Mouse (Mus musculus) myocyte (in vitro differentiated cells): ENCODE measurements around the gene Cacna1g. TPM values are rescaled to one million over a fixed set of nuclear protein-coding genes. Genes with fewer than 3 reads are reported as not detected.

Experiments used
- H3K27me3 ChIP-seq: one replicate; pipeline ENCODE4 v1.6.1; 2011; ENCODE audit not compliant: control insufficient read depth, insufficient read depth, insufficient read length
- H3K36me3 ChIP-seq: one replicate; pipeline ENCODE4 v1.6.1; 2011; ENCODE audit not compliant: control insufficient read depth, insufficient read depth
- H3K4me2 ChIP-seq: one replicate; pipeline ENCODE4 v1.6.1; 2011; ENCODE audit warnings: low read depth, control low read depth
- H3K4me3 ChIP-seq: one replicate; pipeline ENCODE4 v1.5.1; 2011; ENCODE audit warnings: mild to moderate bottlenecking, control low read depth, moderate library complexity
- H3K79me2 ChIP-seq: one replicate; pipeline ENCODE4 v1.6.1; 2011; ENCODE audit not compliant: control insufficient read depth, insufficient read depth
- H3ac ChIP-seq: one replicate; pipeline ENCODE4 v1.6.1; 2011; ENCODE audit not compliant: control insufficient read depth, insufficient read length
- CEBPB ChIP-seq: IDR thresholded peaks from 2 replicates; pipeline ENCODE4 v1.6.1; 2011; ENCODE audit warnings: mild to moderate bottlenecking, moderate library complexity; ENCODE audit not compliant: poor library complexity, insufficient read depth, severe bottlenecking
- E2F4 ChIP-seq: IDR thresholded peaks from one replicate; pipeline ENCODE4 v1.6.1; 2011; ENCODE audit warnings: mild to moderate bottlenecking, control low read depth, moderate library complexity; ENCODE audit not compliant: insufficient read depth
- MAX ChIP-seq: IDR thresholded peaks from one replicate; pipeline ENCODE4 v1.6.1; 2011; ENCODE audit warnings: low read depth, mild to moderate bottlenecking, control low read depth
- MYOD1 ChIP-seq, 3 experiments: IDR thresholded peaks; one replicate each; pipeline ENCODE4 v1.6.1; 2011; ENCODE audit warnings: control low read depth in 2 of 3, low read depth in 2 of 3, mild to moderate bottlenecking in 2 of 3, moderate library complexity in 1 of 3; ENCODE audit not compliant: insufficient read length in 2 of 3, control insufficient read depth in 1 of 3
- MYOG ChIP-seq, 3 experiments: IDR thresholded peaks; one replicate each; pipeline ENCODE4 v1.6.1; 2011; ENCODE audit warnings: control low read depth in 2 of 3, low read depth in 2 of 3, mild to moderate bottlenecking in 2 of 3; ENCODE audit not compliant: insufficient read length in 2 of 3, control insufficient read depth in 1 of 3, insufficient read depth in 1 of 3
- POLR2A ChIP-seq: IDR thresholded peaks from one replicate; pipeline ENCODE4 v1.6.1; 2011; ENCODE audit warnings: low read depth, mild to moderate bottlenecking, control low read depth, moderate library complexity; ENCODE audit not compliant: insufficient read length
- POLR2AphosphoS2 ChIP-seq: IDR thresholded peaks from one replicate; pipeline ENCODE4 v1.6.1; 2011; ENCODE audit warnings: low read depth, control low read depth; ENCODE audit not compliant: insufficient read length
- REST ChIP-seq: IDR thresholded peaks from one replicate; pipeline ENCODE4 v1.6.1; 2011; ENCODE audit warnings: mild to moderate bottlenecking, control low read depth, moderate library complexity; ENCODE audit not compliant: insufficient read depth, insufficient read length
- SRF ChIP-seq: IDR thresholded peaks from one replicate; pipeline ENCODE4 v1.6.1; 2011; ENCODE audit warnings: low read depth; ENCODE audit not compliant: control insufficient read depth, insufficient read length
- TCF12 ChIP-seq: IDR thresholded peaks from one replicate; pipeline ENCODE4 v1.6.1; 2011; ENCODE audit warnings: mild to moderate bottlenecking, control low read depth; ENCODE audit not compliant: poor library complexity, insufficient read depth, severe bottlenecking
- TCF3 ChIP-seq: IDR thresholded peaks from one replicate; pipeline ENCODE4 v1.6.1; 2011; ENCODE audit warnings: low read depth, control low read depth; ENCODE audit not compliant: insufficient read length
- USF1 ChIP-seq: IDR thresholded peaks from one replicate; pipeline ENCODE4 v1.6.1; 2011; ENCODE audit warnings: low read depth, mild to moderate bottlenecking, control low read depth, moderate library complexity
- polyA plus RNA-seq: library from polyadenylated mRNA; unstranded; fragments of >200 nt; fragmentation: generic; extraction: Trizol; gene quantifications from one replicate; pipeline ENCODE4 v1.2.1, GENCODE M21; 2012; ENCODE audit warnings: missing spikeins

Cacna1g gene
- polyA plus RNA-seq, 1 experiment: 0.05 TPM

- Histone ChIP-seq H3K27me3 (peaks cover 39% of the 10 kb centered on the region), H3K36me3 (no peaks in the 10 kb centered on the region), H3K4me2 (peak overlapping the region; percentile 21), H3K79me2 (no peaks in the 10 kb centered on the region), H3ac (no peak overlapping the region), H3K4me3 (no peak overlapping the region)
- no peak for TF ChIP-seq SRF
- no peak for TF ChIP-seq POLR2AphosphoS2
- TF ChIP-seq MYOG (IDR thresholded peaks at IDR 0.05; ENCODE audit: control insufficient read depth in 1 of 3, insufficient read depth in 1 of 3, insufficient read length in 2 of 3, low read depth in 2 of 3): no peak
- TF ChIP-seq TCF12: no peak
- TF ChIP-seq CEBPB: no peak
- TF ChIP-seq TCF3: no peak
- TF ChIP-seq USF1: no peak
- no peak for TF ChIP-seq MYOD1 (IDR thresholded peaks at IDR 0.05; ENCODE audit: control insufficient read depth in 1 of 3, insufficient read length in 2 of 3, low read depth in 2 of 3)
- TF ChIP-seq E2F4: no peak
- no peak for TF ChIP-seq MAX
- TF ChIP-seq REST: no peak
- TF ChIP-seq POLR2A: no peak
Measured at GRCm38 (mm10) chr11:94428091-94428835, 45.7 kb downstream of the Cacna1g start.

GRCm38 (mm10) chr11:94425656-94426055, 48.3 kb downstream of the Cacna1g start:
- Histone ChIP-seq H3K4me2 (no peak overlapping the region), H3K27me3 (peaks cover 33% of the 10 kb centered on the region), H3K4me3 (no peak overlapping the region), H3K36me3 (no peaks in the 10 kb centered on the region), H3K79me2 (no peaks in the 10 kb centered on the region), H3ac (no peak overlapping the region)
- TF ChIP-seq E2F4: no peak
- TF ChIP-seq USF1: no peak
- TF ChIP-seq TCF12: no peak
- no peak for TF ChIP-seq MAX
- TF ChIP-seq POLR2A: no peak
- TF ChIP-seq TCF3: no peak
- TF ChIP-seq SRF: no peak
- TF ChIP-seq POLR2AphosphoS2: no peak
- no peak for TF ChIP-seq MYOD1 (IDR thresholded peaks at IDR 0.05; ENCODE audit: control insufficient read depth in 1 of 3, insufficient read length in 2 of 3, low read depth in 2 of 3)
- no peak for TF ChIP-seq MYOG (IDR thresholded peaks at IDR 0.05; ENCODE audit: control insufficient read depth in 1 of 3, insufficient read depth in 1 of 3, insufficient read length in 2 of 3, low read depth in 2 of 3)
- TF ChIP-seq CEBPB: no peak
- TF ChIP-seq REST: no peak

GRCm38 (mm10) chr11:94425215-94425614, 48.8 kb downstream of the Cacna1g start:
- Histone ChIP-seq H3K27me3 (peaks cover 31% of the 10 kb centered on the region), H3K36me3 (no peaks in the 10 kb centered on the region), H3K4me3 (no peak overlapping the region), H3ac (no peak overlapping the region), H3K79me2 (no peaks in the 10 kb centered on the region), H3K4me2 (no peak overlapping the region)
- TF ChIP-seq CEBPB (no peak), E2F4 (no peak), MAX (no peak), SRF (no peak), POLR2A (no peak), REST (no peak), TCF3 (no peak), MYOG (IDR thresholded peaks at IDR 0.05; ENCODE audit: control insufficient read depth in 1 of 3, insufficient read depth in 1 of 3, insufficient read length in 2 of 3, low read depth in 2 of 3) (no peak), MYOD1 (IDR thresholded peaks at IDR 0.05; ENCODE audit: control insufficient read depth in 1 of 3, insufficient read length in 2 of 3, low read depth in 2 of 3) (no peak), TCF12 (no peak), POLR2AphosphoS2 (no peak), USF1 (no peak)

- Histone ChIP-seq H3K36me3 (no peaks in the 10 kb centered on the region), H3K79me2 (no peaks in the 10 kb centered on the region), H3K27me3 (peaks cover 35% of the 10 kb centered on the region), H3K4me3 (no peak overlapping the region), H3ac (no peak overlapping the region), H3K4me2 (no peak overlapping the region)
- TF ChIP-seq SRF: no peak
- no peak for TF ChIP-seq POLR2AphosphoS2
- TF ChIP-seq MAX: no peak
- TF ChIP-seq MYOG (IDR thresholded peaks at IDR 0.05; ENCODE audit: control insufficient read depth in 1 of 3, insufficient read depth in 1 of 3, insufficient read length in 2 of 3, low read depth in 2 of 3): no peak
- no peak for TF ChIP-seq TCF12
- TF ChIP-seq POLR2A: no peak
Measured at GRCm38 (mm10) chr11:94424380-94424779, 49.6 kb downstream of the Cacna1g start.

GRCm38 (mm10) chr11:94423855-94424254, 50.1 kb downstream of the Cacna1g start:
- TF ChIP-seq TCF3 (no peak), E2F4 (no peak), MYOD1 (IDR thresholded peaks at IDR 0.05; ENCODE audit: control insufficient read depth in 1 of 3, insufficient read length in 2 of 3, low read depth in 2 of 3) (no peak), MAX (no peak), POLR2AphosphoS2 (no peak), MYOG (IDR thresholded peaks at IDR 0.05; ENCODE audit: control insufficient read depth in 1 of 3, insufficient read depth in 1 of 3, insufficient read length in 2 of 3, low read depth in 2 of 3) (no peak), REST (no peak), USF1 (no peak), TCF12 (no peak), POLR2A (no peak), CEBPB (no peak), SRF (no peak)

More at GRCm38 (mm10) chr11:94423855-94424254, 50.1 kb downstream of the Cacna1g start:
- Histone ChIP-seq H3K27me3 (peaks cover 37% of the 10 kb centered on the region), H3K79me2 (no peaks in the 10 kb centered on the region), H3K4me3 (no peak overlapping the region), H3K36me3 (no peaks in the 10 kb centered on the region), H3ac (no peak overlapping the region), H3K4me2 (no peak overlapping the region)
